Mouse (Mus musculus): ENCODE measurements around the gene Lingo1.

GRCm38 (mm10) chr9:56581700-56582099, 214.6 kb downstream of the Lingo1 start:
- TF ChIP-seq CTCF (IDR thresholded peaks at IDR 0.05; ENCODE audit: control insufficient read depth, insufficient read depth, insufficient read length) (no peak), CEBPB (IDR thresholded peaks at IDR 0.05; ENCODE audit: low read depth) (no peak), MAX (IDR thresholded peaks at IDR 0.05) (no peak), MYOD1 (IDR thresholded peaks at IDR 0.05; ENCODE audit: control insufficient read depth, insufficient read length, low read depth) (no peak), MYOG (IDR thresholded peaks at IDR 0.05; ENCODE audit: control insufficient read depth, extremely low read depth, insufficient read length) (no peak)

All from C2C12 (cell line).